Mouse (Mus musculus): ENCODE data around the gene Pacsin1. TPM values are rescaled to one million over a fixed set of nuclear protein-coding genes. Genes with fewer than 3 reads are reported as not detected.
"Not testable (repeated sequence)": the region's sequence is repeated elsewhere in the genome, so short reads cannot be mapped to it uniquely, and the experiment has no call there.

Gene Pacsin1
- polyA plus RNA-seq, 1 experiment from 2014 or later, result 11.6 TPM

DNA sequence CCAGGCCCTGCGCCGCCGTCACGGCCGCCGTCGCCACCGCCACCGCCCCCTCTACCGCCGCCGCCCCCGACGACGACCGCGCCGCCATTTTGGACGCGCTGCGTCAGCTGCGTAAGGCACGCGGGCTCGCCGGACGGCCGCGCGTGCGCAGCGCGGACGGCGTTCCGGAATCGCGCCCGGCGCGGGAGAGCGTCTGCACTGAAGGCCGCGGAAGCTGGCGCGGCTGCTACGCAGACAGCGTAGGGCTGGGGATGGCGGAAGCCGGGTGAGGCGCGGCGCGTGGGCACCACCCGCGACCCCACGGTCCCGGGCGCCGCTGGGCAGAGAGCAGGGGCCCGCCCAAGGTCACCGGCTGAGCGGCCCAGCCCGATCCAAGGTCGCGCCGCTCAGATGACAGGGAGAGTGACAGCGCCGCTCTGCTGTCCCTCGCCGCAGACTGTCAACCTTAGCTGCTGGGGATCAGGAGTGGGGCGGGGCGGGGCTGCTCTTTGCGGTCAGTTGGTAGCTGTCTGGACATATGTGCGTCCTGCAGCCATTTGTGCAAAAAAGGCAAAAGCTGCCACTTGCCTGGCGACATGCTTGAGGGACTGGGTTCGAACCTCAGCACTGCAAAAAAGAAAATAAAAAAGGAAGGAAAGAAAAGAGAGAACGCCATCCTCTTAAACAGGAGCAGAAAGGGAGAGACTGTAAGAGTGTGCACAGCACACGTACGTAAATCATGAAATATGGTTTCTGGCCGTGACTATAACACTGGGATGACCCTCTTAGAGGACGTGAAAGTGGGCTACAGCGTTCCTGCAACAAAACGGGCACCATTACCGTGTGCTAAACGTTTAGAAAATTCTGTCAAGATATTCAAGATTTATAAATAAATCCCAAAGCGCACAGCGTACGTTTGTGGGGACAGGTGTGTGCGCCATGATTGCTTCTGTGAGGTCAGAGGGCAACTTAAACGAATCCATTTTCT, 31.7 kb upstream of the Pacsin1 start, which contains the start of gene Nudt3:
Gene Nudt3, minus strand, starts transcription at position 136 of the 967 bp plus-strand sequence.
- H3K27me3 ChIP-seq (replicated peaks), result no peaks in the 10 kb centered on the region
- WGBS, result 8% methylated on average over 91 of the region's 91 CpGs
- H3K4me1 ChIP-seq, result peaks cover 33% of the 10 kb centered on the region
- ATAC-seq (ENCODE audit: low FRiP score, low read depth), result peak; percentile 84
- peaks cover 1% of the 10 kb centered on the region for H3K36me3 ChIP-seq
- peak within 1 kb of the TSS; percentile 98 for H3K27ac ChIP-seq
- peak within 1 kb of the TSS; percentile 97 for H3K4me3 ChIP-seq
- peak within 1 kb of the TSS; percentile 73 for H3K4me2 ChIP-seq (replicated peaks)
- H3K9ac ChIP-seq, result peak within 1 kb of the TSS; percentile 99
- no peaks in the 10 kb centered on the region for H3K9me3 ChIP-seq

DNA sequence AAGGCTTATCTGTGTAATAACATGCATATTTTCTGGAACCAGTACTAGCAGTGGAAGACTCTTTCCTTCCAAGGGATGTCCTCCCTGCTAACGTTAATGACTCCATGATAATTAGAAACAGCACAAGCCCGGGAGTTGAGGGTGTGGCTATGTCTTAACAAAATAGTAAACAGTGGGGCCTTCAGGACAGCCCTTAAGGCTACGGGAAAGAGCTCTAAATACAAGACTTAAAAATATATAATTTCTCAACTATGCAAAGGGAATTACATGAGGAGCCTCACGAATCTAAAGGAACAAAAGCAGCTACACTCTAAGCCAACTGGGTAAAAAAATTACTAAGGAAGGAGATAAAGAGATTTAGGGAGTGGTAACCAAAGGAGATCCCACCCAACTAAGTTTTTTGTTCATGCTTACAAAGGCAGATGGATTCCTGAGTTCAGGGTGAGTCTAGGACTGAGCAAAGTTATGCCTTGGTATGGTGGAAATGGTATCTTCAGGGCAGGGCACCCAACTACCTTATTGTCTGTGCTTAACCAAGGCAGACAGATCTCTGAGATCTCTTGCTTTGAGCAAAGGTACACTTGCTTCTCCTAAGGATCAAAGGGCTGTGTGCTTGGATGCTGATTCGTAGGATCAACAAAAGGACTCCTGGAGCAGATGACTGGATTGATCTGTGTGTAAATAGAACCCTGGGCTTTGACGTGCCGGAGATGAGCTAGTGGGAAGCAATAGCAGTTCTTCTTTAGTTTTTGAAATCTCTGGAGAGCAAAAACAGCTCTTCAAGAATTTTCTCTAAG, 29.7 kb upstream of the Pacsin1 start:
- H3K4me2 ChIP-seq (replicated peaks), result no peak overlapping the region
- peaks cover 13% of the 10 kb centered on the region for H3K36me3 ChIP-seq
- WGBS, result 49% methylated on average over 7 of the region's 7 CpGs
- H3K4me1 ChIP-seq, result peaks cover 20% of the 10 kb centered on the region
- no peak for ATAC-seq (ENCODE audit: low FRiP score, low read depth)
- H3K27me3 ChIP-seq (replicated peaks), result no peaks in the 10 kb centered on the region
- H3K27ac ChIP-seq, result no peak overlapping the region
- H3K4me3 ChIP-seq, result no peak overlapping the region
- no peaks in the 10 kb centered on the region for H3K9me3 ChIP-seq
- 0 out of 2 replicates have a peak overlapping the region, but pooled peaks have one; percentile 21 for H3K9ac ChIP-seq

GRCm38 (mm10) chr17:27626681-27627080, 28.6 kb upstream of the Pacsin1 start:
- H3K9me3 ChIP-seq, result no peaks in the 10 kb centered on the region
- H3K36me3 ChIP-seq, result peaks cover 23% of the 10 kb centered on the region
- no peak for ATAC-seq (ENCODE audit: low FRiP score, low read depth)
- H3K27me3 ChIP-seq (replicated peaks), result no peaks in the 10 kb centered on the region
- H3K27ac ChIP-seq, result no peak overlapping the region
- peaks cover 12% of the 10 kb centered on the region; the same call in 1 of the 2 replicates for H3K4me1 ChIP-seq
- 0 out of 2 replicates have a peak overlapping the region, but pooled peaks have one; percentile 14 for H3K4me2 ChIP-seq (replicated peaks)
- H3K9ac ChIP-seq, result no peak overlapping the region
- 17% methylated on average over 5 of the region's 5 CpGs for WGBS
- no peak overlapping the region for H3K4me3 ChIP-seq

DNA sequence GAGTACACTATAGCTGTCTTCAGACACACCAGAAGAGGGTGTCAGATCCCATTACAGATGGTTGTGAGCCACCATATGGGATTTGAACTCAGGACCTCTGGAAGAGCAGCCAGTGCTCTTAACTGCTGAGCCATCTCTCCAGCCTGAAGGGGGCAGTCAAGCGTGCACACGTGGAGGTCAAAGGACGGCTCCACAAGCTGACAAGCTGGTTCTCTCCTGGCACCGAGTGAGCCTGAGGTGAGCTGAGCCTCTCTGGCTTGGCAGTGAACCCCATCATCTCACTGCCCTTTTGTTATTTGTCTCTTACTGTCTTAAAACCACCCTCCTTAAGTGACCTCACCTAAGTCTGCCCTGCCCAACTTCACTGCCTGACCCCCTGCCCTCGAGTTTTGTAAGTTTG, 27.9 kb upstream of the Pacsin1 start:
- no peak overlapping the region for H3K9ac ChIP-seq
- H3K27me3 ChIP-seq (replicated peaks), result no peaks in the 10 kb centered on the region
- H3K27ac ChIP-seq, result no peak overlapping the region
- 43% methylated on average over 5 of the region's 5 CpGs for WGBS
- no peak for ATAC-seq (ENCODE audit: low FRiP score, low read depth)
- H3K4me1 ChIP-seq, result peaks cover 13% of the 10 kb centered on the region; the same call in 1 of the 2 replicates
- peaks cover 31% of the 10 kb centered on the region for H3K36me3 ChIP-seq
- H3K4me2 ChIP-seq (replicated peaks), result no peak overlapping the region
- H3K4me3 ChIP-seq, result no peak overlapping the region
- no peaks in the 10 kb centered on the region for H3K9me3 ChIP-seq

DNA sequence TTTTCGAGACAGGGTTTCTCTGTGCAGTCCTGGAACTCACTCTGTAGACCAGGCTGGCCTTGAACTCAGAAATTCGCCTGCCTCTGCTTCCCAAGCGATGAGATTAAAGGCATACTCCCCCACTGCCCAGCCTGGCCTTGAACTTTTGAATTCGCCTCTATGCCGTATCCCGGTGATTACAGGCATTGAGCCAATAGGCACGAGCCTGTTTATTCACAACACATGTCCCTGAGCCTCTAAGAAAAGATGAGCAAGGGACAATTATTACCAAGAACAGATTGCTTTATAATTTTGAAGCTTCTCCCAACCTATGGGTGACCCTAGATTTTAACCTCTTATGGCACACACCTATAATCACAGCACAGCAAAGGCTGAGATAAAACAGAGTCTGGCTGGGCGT, 26.9 kb upstream of the Pacsin1 start:
- Histone ChIP-seq H3K4me3 (no peak overlapping the region), H3K27me3 (replicated peaks) (no peaks in the 10 kb centered on the region), H3K4me2 (replicated peaks) (no peak overlapping the region), H3K36me3 (peaks cover 40% of the 10 kb centered on the region), H3K9me3 (no peaks in the 10 kb centered on the region), H3K27ac (no peak overlapping the region), H3K9ac (no peak overlapping the region), H3K4me1 (peaks cover 22% of the 10 kb centered on the region)
- WGBS, result 92% methylated on average over 8 of the region's 8 CpGs
- no peak for ATAC-seq (ENCODE audit: low FRiP score, low read depth)

DNA sequence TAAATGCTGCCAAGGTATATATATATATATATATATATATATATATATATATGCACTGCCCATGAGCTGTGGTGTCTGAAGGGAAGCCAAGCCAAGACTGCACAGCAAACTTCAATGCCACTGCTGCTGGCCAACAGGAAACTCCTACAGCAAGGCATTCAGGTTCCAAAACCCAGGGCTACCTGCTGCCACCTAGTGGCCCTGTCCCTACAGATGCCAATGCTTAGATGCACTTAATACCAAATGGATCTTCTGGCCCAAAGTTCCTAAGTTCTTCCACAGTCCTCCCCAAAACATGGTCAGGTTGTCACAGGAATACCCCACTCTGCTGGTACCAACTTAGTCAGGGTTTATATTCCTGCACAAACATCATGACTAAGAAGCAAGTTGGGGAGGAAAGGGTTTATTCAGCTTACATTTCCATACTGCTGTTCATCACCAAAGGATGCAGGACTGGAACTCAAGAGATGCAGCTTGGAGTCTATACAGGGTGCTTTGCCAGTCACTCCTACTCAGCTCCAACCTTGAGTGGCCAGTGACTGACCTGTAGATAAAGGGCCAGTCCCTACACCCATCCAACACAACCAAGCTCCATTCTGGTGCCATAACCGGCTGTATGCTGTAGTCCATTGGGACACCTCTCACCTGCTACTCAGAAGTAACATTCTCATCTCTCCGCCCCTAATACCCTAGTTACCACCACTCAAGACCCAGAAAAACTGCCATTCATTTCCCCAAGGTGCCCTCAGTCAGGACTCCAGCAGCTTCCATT, 25.9 kb upstream of the Pacsin1 start:
- Histone ChIP-seq H3K27ac (no peak overlapping the region), H3K4me2 (replicated peaks) (no peak overlapping the region), H3K9me3 (no peaks in the 10 kb centered on the region), H3K4me1 (peaks cover 25% of the 10 kb centered on the region), H3K36me3 (peaks cover 42% of the 10 kb centered on the region), H3K27me3 (replicated peaks) (no peaks in the 10 kb centered on the region), H3K4me3 (no peak overlapping the region), H3K9ac (no peak overlapping the region)
- WGBS, result 63% methylated on average over 2 of the region's 2 CpGs
- ATAC-seq (ENCODE audit: low FRiP score, low read depth), result no peak

- H3K9me3 ChIP-seq, result no peaks in the 10 kb centered on the region
- H3K36me3 ChIP-seq, result peaks cover 36% of the 10 kb centered on the region
- no peaks in the 10 kb centered on the region for H3K27me3 ChIP-seq (replicated peaks)
- peak within 1 kb of the TSS; percentile 96 for H3K4me2 ChIP-seq (replicated peaks)
- peak within 1 kb of the TSS; percentile 88 for H3K9ac ChIP-seq
- peaks cover 32% of the 10 kb centered on the region for H3K4me1 ChIP-seq
- peak within 1 kb of the TSS; percentile 76 for H3K4me3 ChIP-seq
- ATAC-seq (ENCODE audit: low FRiP score, low read depth), result peak; percentile 95
- H3K27ac ChIP-seq, result peak within 1 kb of the TSS; percentile 79
- under 1% methylated on average over 72 of the region's 72 CpGs for WGBS
These were observed 20.3 kb upstream of the Pacsin1 start, which contains the start of gene RPS10-NUDT3 for GRCm38 (mm10) chr17:27634871-27635574. TSS of gene RPS10-NUDT3 (minus strand) at chr17:27635222.

GRCm38 (mm10) chr17:27635575-27635903, 19.8 kb upstream of the Pacsin1 start:
- WGBS, result 42% methylated on average over 9 of the region's 9 CpGs
- not testable (repeated sequence) for H3K9ac ChIP-seq; H3K27ac ChIP-seq; ATAC-seq (ENCODE audit: low FRiP score, low read depth); H3K9me3 ChIP-seq; H3K27me3 ChIP-seq (replicated peaks)
- Histone ChIP-seq H3K4me2 (replicated peaks) (peak overlapping the region; percentile 96), H3K4me3 (peak overlapping the region; percentile 76), H3K36me3 (peaks cover 31% of the 10 kb centered on the region), H3K4me1 (peaks cover 32% of the 10 kb centered on the region)

GRCm38 (mm10) chr17:27636132-27637020, 18.9 kb upstream of the Pacsin1 start, which contains the start of gene Rps10:
TSS of gene Rps10 (minus strand) at chr17:27636669.
- Histone ChIP-seq H3K4me3 (peak within 1 kb of the TSS; percentile 76), H3K9me3 (no peaks in the 10 kb centered on the region), H3K9ac (0 out of 2 replicates have a peak within 1 kb of the TSS, but pooled peaks have one; percentile 29), H3K27ac (0 out of 2 replicates have a peak within 1 kb of the TSS, but pooled peaks have one; percentile 20), H3K4me2 (replicated peaks) (peak within 1 kb of the TSS; percentile 96), H3K4me1 (peaks cover 32% of the 10 kb centered on the region), H3K27me3 (replicated peaks) (no peaks in the 10 kb centered on the region), H3K36me3 (peaks cover 22% of the 10 kb centered on the region)
- no peak for ATAC-seq (ENCODE audit: low FRiP score, low read depth)
- 19% methylated on average over 18 of the region's 18 CpGs for WGBS

DNA sequence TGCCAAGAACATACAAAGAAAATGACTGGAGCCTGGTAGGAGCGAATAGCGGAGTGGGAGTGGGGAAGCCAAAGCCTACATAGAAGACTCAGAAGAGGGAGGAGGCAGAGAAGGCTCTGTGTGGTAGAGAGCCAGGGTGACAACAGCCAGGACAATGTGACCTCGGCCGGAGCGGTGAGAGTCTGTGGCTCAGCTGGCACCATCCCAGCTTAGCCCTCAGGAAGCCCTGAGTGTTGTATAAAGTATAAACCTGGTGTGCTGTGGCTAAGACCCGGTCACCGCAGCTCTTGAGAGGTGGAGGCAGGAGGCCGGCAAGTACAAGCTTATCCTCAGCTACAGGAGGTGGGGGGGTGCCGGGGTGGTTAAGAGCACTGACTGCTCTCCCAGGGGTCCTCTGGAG, 18.0 kb upstream of the Pacsin1 start:
- no peak overlapping the region for H3K9ac ChIP-seq
- H3K27ac ChIP-seq, result no peak overlapping the region
- 65% methylated on average over 9 of the region's 9 CpGs for WGBS

More for the DNA sequence above, 18.0 kb upstream of the Pacsin1 start:
- no peak for ATAC-seq (ENCODE audit: low FRiP score, low read depth)
- Histone ChIP-seq H3K27me3 (replicated peaks) (no peaks in the 10 kb centered on the region), H3K36me3 (peaks cover 13% of the 10 kb centered on the region), H3K4me3 (no peak overlapping the region), H3K9me3 (no peaks in the 10 kb centered on the region), H3K4me1 (peaks cover 34% of the 10 kb centered on the region), H3K4me2 (replicated peaks) (no peak overlapping the region)
